Mouse (Mus musculus): ENCODE results near the gene Itpr3. TPM values are rescaled to one million over a fixed set of nuclear protein-coding genes. Genes with fewer than 3 reads are reported as not detected.
A peak's percentile ranks its signal among the peaks of the same experiment; 100 is the strongest.

Gene Itpr3
- polyA plus RNA-seq, 1 experiment from 2014 or later, result 3.6 TPM

- H3K4me2 ChIP-seq (replicated peaks; ENCODE audit: low read depth, low read length), result peak overlapping the region; percentile 79
- H3K36me3 ChIP-seq (ENCODE audit: insufficient read depth, low read length), result 0 out of 2 replicates have a peak, but pooled peaks cover 9% of the 10 kb centered on the region
- peak overlapping the region; percentile 56 for H3K4me3 ChIP-seq (ENCODE audit: low read depth, low read length)
- 7% methylated on average over 34 of the region's 34 CpGs for WGBS
- ATAC-seq (peak; percentile 81), DNase-seq (ENCODE audit: low spot score) (peak; percentile 88)
- H3K27ac ChIP-seq (ENCODE audit: low read length), result peak overlapping the region; percentile 39
- no peaks in the 10 kb centered on the region for H3K9me3 ChIP-seq (ENCODE audit: low read length)
- no peaks in the 10 kb centered on the region for H3K27me3 ChIP-seq (replicated peaks; ENCODE audit: insufficient read depth, low read length)
- H3K4me1 ChIP-seq (ENCODE audit: insufficient read depth, low read depth, low read length), result peaks cover 5% of the 10 kb centered on the region; the same call in 1 of the 2 replicates
- H3K9ac ChIP-seq (replicated peaks; ENCODE audit: low read depth), result peak overlapping the region; percentile 55
- TF ChIP-seq EP300 (IDR thresholded peaks at IDR 0.05), result no peak
- no peak for TF ChIP-seq CTCF (IDR thresholded peaks at IDR 0.05)
Observed at GRCm38 (mm10) chr17:27017564-27018499, 39.3 kb upstream of the Itpr3 start.

GRCm38 (mm10) chr17:27018555-27019196 is 38.4 kb upstream of the Itpr3 start:
- H3K4me2 ChIP-seq (replicated peaks; ENCODE audit: low read depth, low read length), result peak overlapping the region; percentile 79

GRCm38 (mm10) chr17:27021076-27021475 is 36.0 kb upstream of the Itpr3 start:
- 0 out of 2 replicates have a peak, but pooled peaks cover 12% of the 10 kb centered on the region for H3K36me3 ChIP-seq (ENCODE audit: insufficient read depth, low read length)
- ATAC-seq, result no peak

More at GRCm38 (mm10) chr17:27018555-27019196, 38.4 kb upstream of the Itpr3 start:
- Histone ChIP-seq H3K27me3 (replicated peaks; ENCODE audit: insufficient read depth, low read length) (no peaks in the 10 kb centered on the region), H3K9ac (replicated peaks; ENCODE audit: low read depth) (peak overlapping the region; percentile 55), H3K4me1 (ENCODE audit: insufficient read depth, low read depth, low read length) (peaks cover 5% of the 10 kb centered on the region; the same call in 1 of the 2 replicates), H3K4me3 (ENCODE audit: low read depth, low read length) (peak overlapping the region; percentile 56; the same call in 1 of the 2 replicates), H3K36me3 (ENCODE audit: insufficient read depth, low read length) (0 out of 2 replicates have a peak, but pooled peaks cover 12% of the 10 kb centered on the region), H3K27ac (ENCODE audit: low read length) (peak overlapping the region; percentile 39), H3K9me3 (ENCODE audit: low read length) (no peaks in the 10 kb centered on the region)
- TF ChIP-seq CTCF (IDR thresholded peaks at IDR 0.05), result no peak
- TF ChIP-seq EP300 (IDR thresholded peaks at IDR 0.05), result no peak
- peak; percentile 36 for ATAC-seq
- peak; percentile 41 for DNase-seq (ENCODE audit: low spot score)
- WGBS, result 25% methylated on average over 12 of the region's 12 CpGs

GRCm38 (mm10) chr17:27021736-27022135 is 35.4 kb upstream of the Itpr3 start:
- H3K36me3 ChIP-seq (ENCODE audit: insufficient read depth, low read length), result 0 out of 2 replicates have a peak, but pooled peaks cover 12% of the 10 kb centered on the region

More at GRCm38 (mm10) chr17:27021076-27021475, 36.0 kb upstream of the Itpr3 start:
- no peaks in the 10 kb centered on the region for H3K9me3 ChIP-seq (ENCODE audit: low read length)
- DNase-seq (ENCODE audit: low spot score), result no peak
- TF ChIP-seq CTCF (IDR thresholded peaks at IDR 0.05), result no peak
- TF ChIP-seq EP300 (IDR thresholded peaks at IDR 0.05), result no peak
- H3K4me1 ChIP-seq (ENCODE audit: insufficient read depth, low read depth, low read length), result peaks cover 5% of the 10 kb centered on the region; the same call in 1 of the 2 replicates
- H3K27ac ChIP-seq (ENCODE audit: low read length), result no peak overlapping the region
- H3K4me2 ChIP-seq (replicated peaks; ENCODE audit: low read depth, low read length), result no peak overlapping the region
- H3K9ac ChIP-seq (replicated peaks; ENCODE audit: low read depth), result no peak overlapping the region
- H3K27me3 ChIP-seq (replicated peaks; ENCODE audit: insufficient read depth, low read length), result no peaks in the 10 kb centered on the region
- no peak overlapping the region for H3K4me3 ChIP-seq (ENCODE audit: low read depth, low read length)
- 91% methylated on average over 14 of the region's 14 CpGs for WGBS

GRCm38 (mm10) chr17:27023342-27023741 is 33.8 kb upstream of the Itpr3 start:
- Histone ChIP-seq H3K36me3 (ENCODE audit: insufficient read depth, low read length) (0 out of 2 replicates have a peak, but pooled peaks cover 12% of the 10 kb centered on the region), H3K27ac (ENCODE audit: low read length) (no peak overlapping the region), H3K27me3 (replicated peaks; ENCODE audit: insufficient read depth, low read length) (no peaks in the 10 kb centered on the region), H3K9ac (replicated peaks; ENCODE audit: low read depth) (no peak overlapping the region), H3K4me1 (ENCODE audit: insufficient read depth, low read depth, low read length) (no peaks in the 10 kb centered on the region; the same call in 1 of the 2 replicates), H3K4me3 (ENCODE audit: low read depth, low read length) (no peak overlapping the region), H3K4me2 (replicated peaks; ENCODE audit: low read depth, low read length) (no peak overlapping the region), H3K9me3 (ENCODE audit: low read length) (no peaks in the 10 kb centered on the region)
- ATAC-seq (no peak), DNase-seq (ENCODE audit: low spot score) (no peak)
- WGBS, result 91% methylated on average over 4 of the region's 4 CpGs
- no peak for TF ChIP-seq CTCF (IDR thresholded peaks at IDR 0.05)
- TF ChIP-seq EP300 (IDR thresholded peaks at IDR 0.05), result no peak

More at GRCm38 (mm10) chr17:27021736-27022135, 35.4 kb upstream of the Itpr3 start:
- peaks cover 5% of the 10 kb centered on the region; the same call in 1 of the 2 replicates for H3K4me1 ChIP-seq (ENCODE audit: insufficient read depth, low read depth, low read length)
- H3K27me3 ChIP-seq (replicated peaks; ENCODE audit: insufficient read depth, low read length), result no peaks in the 10 kb centered on the region
- H3K9me3 ChIP-seq (ENCODE audit: low read length), result no peaks in the 10 kb centered on the region
- WGBS, result 84% methylated on average over 9 of the region's 9 CpGs
- no peak for ATAC-seq
- no peak overlapping the region for H3K27ac ChIP-seq (ENCODE audit: low read length)
- no peak for TF ChIP-seq EP300 (IDR thresholded peaks at IDR 0.05)
- no peak for TF ChIP-seq CTCF (IDR thresholded peaks at IDR 0.05)
- no peak overlapping the region for H3K4me2 ChIP-seq (replicated peaks; ENCODE audit: low read depth, low read length)
- no peak for DNase-seq (ENCODE audit: low spot score)
- no peak overlapping the region for H3K9ac ChIP-seq (replicated peaks; ENCODE audit: low read depth)
- H3K4me3 ChIP-seq (ENCODE audit: low read depth, low read length), result no peak overlapping the region
